ENCODE assay signal across 8 mouse cellular contexts in the genomic region with DNA sequence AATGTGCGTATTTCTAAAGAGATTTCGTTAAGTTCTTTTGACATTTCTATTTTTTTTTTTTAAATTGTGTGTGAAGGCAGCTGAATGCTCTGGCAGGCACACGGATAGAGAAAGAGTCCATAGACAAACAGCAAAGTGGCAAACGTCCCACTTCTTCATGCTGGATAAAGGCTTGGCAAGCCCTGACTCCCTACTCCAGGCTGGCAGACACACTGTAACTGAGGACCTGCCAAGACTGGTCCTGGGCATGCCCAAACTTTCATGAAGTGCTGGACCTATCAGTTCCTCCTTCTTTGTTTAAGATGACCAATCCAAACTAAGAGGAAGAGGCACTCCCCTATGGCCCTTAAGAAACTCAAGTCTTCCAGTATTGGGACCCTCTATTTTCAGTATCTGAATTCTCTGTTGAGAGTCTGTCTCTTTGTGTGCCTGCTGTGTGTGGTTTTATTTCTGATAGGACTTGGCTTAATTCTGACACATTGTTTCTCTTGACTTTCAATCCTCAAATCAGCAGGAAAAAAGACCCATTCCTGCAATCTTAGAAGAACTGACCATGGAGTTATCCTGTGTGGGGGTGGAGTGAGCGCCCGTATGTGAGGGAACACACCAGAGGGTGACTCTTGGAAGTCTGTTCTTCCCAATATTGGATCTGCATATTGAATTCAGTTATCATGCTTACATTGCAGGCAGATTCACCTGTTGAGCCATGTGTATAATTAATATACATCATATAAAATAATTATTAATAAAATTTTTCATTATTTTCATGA.
DNase-seq lines count a peak whose midpoint lies in the region; ATAC-seq lines count a peak whose summit lies in the region.

No protein-coding gene starts in this region.

- no peak for DNase-seq in frontal cortex, postnatal 25 days (ENCODE audit: low spot score in 2 of 2)
- DNase-seq in R1 (ENCODE audit: low read depth, low spot score) = peak; percentile 6
- DNase-seq in frontal cortex, adult 2 months (ENCODE audit: extremely low spot score in 1 of 2, low spot score in 1 of 2) = peak; percentile 25 to 65
- peak; percentile 14 to 27 for DNase-seq in left cerebral cortex, adult 9 months (ENCODE audit: low spot score in 2 of 2)
- DNase-seq in adrenal gland, postnatal 25 days = no peak

- no peaks in the 10 kb centered on the region for H3K36me3 ChIP-seq in intestine, embryonic 15.5 days

- H3K27me3 ChIP-seq in intestine, embryonic 15.5 days (replicated peaks) = no peaks in the 10 kb centered on the region

- H3K4me3 ChIP-seq in intestine, embryonic 15.5 days (replicated peaks) = no peak overlapping the region

- no peak overlapping the region for H3K4me2 ChIP-seq in intestine, embryonic 15.5 days (replicated peaks)

- no peak overlapping the region for H3K27ac ChIP-seq in intestine, embryonic 15.5 days

- H3K9me3 ChIP-seq in intestine, embryonic 15.5 days = no peaks in the 10 kb centered on the region

- H3K4me1 ChIP-seq in intestine, embryonic 15.5 days (replicated peaks) = no peaks in the 10 kb centered on the region

- H3K9ac ChIP-seq in intestine, embryonic 15.5 days = no peak overlapping the region

- peak; percentile 74 for ATAC-seq in frontal cortex, adult (ENCODE audit: low TSS enrichment)
- no peak for ATAC-seq in intestine, embryonic 15.5 days
- ATAC-seq in megakaryocyte progenitor cell, adult 5-6 weeks (replicated peaks; ENCODE audit: poor library complexity) = no peak

- 80% methylated on average over 6 of the region's 6 CpGs for WGBS in intestine, embryonic 15.5 days

Comparison
In these comparisons a context has a peak if more than half of its experiments do, and no peak if none do; other contexts are left out.
1. DNase-seq: peak in R1 (single experiment), frontal cortex, adult 2 months (2 of 2) and left cerebral cortex, adult 9 months (2 of 2); none in frontal cortex, postnatal 25 days (0 of 2) and adrenal gland, postnatal 25 days (single experiment).